Mouse (Mus musculus): ENCODE results near the gene Bmp6.

DNA sequence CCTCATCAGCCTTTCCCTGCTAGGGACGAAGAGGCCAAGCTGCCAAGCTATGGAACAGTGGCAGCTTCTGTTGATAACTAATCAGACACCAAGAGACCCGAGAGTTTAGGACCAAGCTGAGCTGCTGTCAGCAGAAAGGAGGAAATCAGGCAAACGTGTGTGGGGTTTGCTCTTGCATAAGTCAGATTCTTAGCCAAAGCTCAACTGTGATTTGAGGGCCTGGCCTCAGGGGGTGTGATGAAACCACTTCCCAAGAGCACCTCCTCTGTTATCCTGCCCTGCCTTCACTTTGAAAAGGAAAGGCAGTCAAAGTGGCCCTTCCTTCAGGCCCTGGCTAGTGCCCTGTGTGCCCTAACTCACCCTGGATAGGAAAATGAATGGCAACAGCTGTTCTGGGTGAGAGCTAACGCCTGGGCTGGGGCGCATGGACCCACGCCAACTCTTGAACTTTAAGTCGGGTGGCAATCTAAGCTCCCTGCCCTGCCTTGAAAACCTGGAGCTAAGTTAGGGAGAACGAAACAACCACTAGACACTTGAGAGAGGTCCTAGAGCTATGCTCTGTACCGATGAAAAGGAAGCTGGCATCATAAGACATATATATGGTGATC is 183.9 kb downstream of the Bmp6 start, which contains the start of gene Txndc5:
- TF ChIP-seq CTCF (IDR thresholded peaks at IDR 0.05; ENCODE audit: insufficient read depth, low read length) (no peak), POLR2A (IDR thresholded peaks at IDR 0.05; ENCODE audit: borderline replicate concordance, extremely low read depth, low read depth, low read length) (no peak)
